In the genomic region with DNA sequence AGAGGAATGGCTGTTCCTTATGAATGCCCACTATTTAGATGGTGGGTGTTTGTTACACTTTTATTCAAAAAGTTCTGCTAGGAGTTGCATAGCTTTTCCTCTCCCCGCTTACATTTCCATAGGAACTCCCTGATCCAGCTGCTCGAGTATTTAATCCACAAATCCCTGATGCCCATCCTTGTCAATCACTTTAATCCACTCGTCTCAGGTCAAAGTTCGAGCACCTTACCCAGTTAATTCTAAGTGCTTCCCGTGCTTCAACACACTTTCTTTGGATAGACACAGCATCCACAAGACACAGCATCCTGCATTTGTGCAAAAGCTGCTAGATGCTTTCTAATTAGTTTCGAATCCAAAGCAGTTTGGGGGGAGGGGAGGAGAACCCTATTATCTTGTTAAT, we compare ENCODE assay signal across 9 mouse cellular contexts. TPM values are rescaled to one million over a fixed set of nuclear protein-coding genes. Genes with fewer than 3 reads are reported as not detected.
A peak's percentile ranks its signal among the peaks of the same experiment; 100 is the strongest.
DNase-seq lines count a peak whose midpoint lies in the region; ATAC-seq and TF ChIP-seq lines count a peak whose summit lies in the region.
"Had no signal": no experiment of that assay in that cellular context is flagged by ENCODE, and none has a peak within 500 bp of the region (broad histone marks: within the 10 kb centered on the region; RNA-seq: fewer than 3 reads in every experiment).

No protein-coding gene starts in this region.

- DNase-seq in gastrocnemius, adult 2 months: no peak
- no peak for DNase-seq in gastrocnemius, postnatal 25 days
- no peak for DNase-seq in lung, adult 18-20 months
- DNase-seq in retina, postnatal 7 days (ENCODE audit: low read depth, low spot score): peak; percentile 33
- DNase-seq in adrenal gland, postnatal 4 days (ENCODE audit: low spot score in 2 of 2): no peak
- DNase-seq in lung, adult 2 months: no peak
- DNase-seq: B cell, adult 2 months had no signal

- peak overlapping the region; percentile 74 for H3K4me2 ChIP-seq in lung, embryonic 15.5 days
- peak overlapping the region; percentile 65 for H3K4me2 ChIP-seq in limb, embryonic 13.5 days (replicated peaks)

- peaks cover 30% of the 10 kb centered on the region for H3K4me1 ChIP-seq in lung, embryonic 15.5 days
- peaks cover 48% of the 10 kb centered on the region for H3K4me1 ChIP-seq in limb, embryonic 13.5 days
- peaks cover 12% of the 10 kb centered on the region; the same call in 1 of the 2 replicates for H3K4me1 ChIP-seq in lung, adult 2 months (ENCODE audit: control insufficient read depth, insufficient read depth, low read length)

- intact Hi-C loops in gastrocnemius, adult 2 months (cut with DNase I): no loop called here

- no peak for TF ChIP-seq CTCF in gastrocnemius, adult 2 months (IDR thresholded peaks at IDR 0.05)
- no peak for TF ChIP-seq CTCF in lung, adult 2 months (IDR thresholded peaks at IDR 0.05; ENCODE audit: insufficient read depth, low read length)

- H3K27me3 ChIP-seq in lung, embryonic 15.5 days: no peaks in the 10 kb centered on the region
- H3K27me3 ChIP-seq in limb, embryonic 13.5 days: no peaks in the 10 kb centered on the region

- peak overlapping the region; percentile 97 for H3K4me3 ChIP-seq in gastrocnemius, adult 2 months
- peak overlapping the region; percentile 90; the same call in 1 of the 2 replicates for H3K4me3 ChIP-seq in lung, embryonic 15.5 days
- peak overlapping the region; percentile 78 for H3K4me3 ChIP-seq in limb, embryonic 13.5 days
- H3K4me3 ChIP-seq in lung, adult 2 months (replicated peaks; ENCODE audit: extremely low read depth, low read depth, low read length): no peak overlapping the region

- no peak overlapping the region for H3K27ac ChIP-seq in gastrocnemius, adult 2 months
- H3K27ac ChIP-seq in lung, embryonic 15.5 days: no peak overlapping the region
- no peak overlapping the region for H3K27ac ChIP-seq in limb, embryonic 13.5 days

- WGBS in lung, embryonic 15.5 days: 54% methylated on average over 6 of the region's 6 CpGs
- WGBS in limb, embryonic 13.5 days: 56% methylated on average over 6 of the region's 6 CpGs
- WGBS in lung, adult 2 months: 69% methylated on average over 6 of the region's 6 CpGs

- TF ChIP-seq POLR2A in lung, adult 2 months (IDR thresholded peaks at IDR 0.05; ENCODE audit: borderline replicate concordance, extremely low read depth, low read depth, low read length): no peak

- H3K9me3 ChIP-seq in lung, embryonic 15.5 days: no peaks in the 10 kb centered on the region
- H3K9me3 ChIP-seq in limb, embryonic 13.5 days: no peaks in the 10 kb centered on the region

- H3K9ac ChIP-seq in lung, embryonic 15.5 days: no peak overlapping the region; the same call in 1 of the 2 replicates
- H3K9ac ChIP-seq in limb, embryonic 13.5 days: 0 out of 2 replicates have a peak overlapping the region, but pooled peaks have one; percentile 1

- ATAC-seq in lung, embryonic 15.5 days (ENCODE audit: borderline replicate concordance, extremely low read depth, low FRiP score, low TSS enrichment): no peak
- ATAC-seq in limb, embryonic 13.5 days (ENCODE audit: low FRiP score, low read depth): no peak

- H3K36me3 ChIP-seq in lung, embryonic 15.5 days: no peaks in the 10 kb centered on the region; the same call in 1 of the 2 replicates
- peaks cover 9% of the 10 kb centered on the region for H3K36me3 ChIP-seq in limb, embryonic 13.5 days

RNA-seq across cellular contexts. Expression of a gene that starts 1.5 kb away (rescaled TPM):
- total RNA-seq in gastrocnemius, adult 2 months (2021): 100 to 1,000 TPM; 138 to 218 TPM
- total RNA-seq in gastrocnemius, postnatal 25 days (2021): 100 to 1,000 TPM; 159 to 184 TPM
- polyA plus RNA-seq in lung, embryonic 15.5 days (2015; fragmentation: Nextera tagmentation; extraction: Ambion mirVana): 106 and 108 TPM in 2 replicates
- polyA plus RNA-seq in limb, embryonic 13.5 days (2015; fragmentation: Nextera tagmentation; extraction: Ambion mirVana): 112 and 118 TPM in 2 replicates
- 100 to 1,000 TPM; 379 to 452 TPM for total RNA-seq in adrenal gland, postnatal 4 days (2021)
- polyA plus RNA-seq in lung, adult 2 months (2012; rRNA removed): 79.7 and 113 TPM in 2 replicates

RNA-seq across cellular contexts. Expression of a gene that starts 32.6 kb away (rescaled TPM):
- total RNA-seq in gastrocnemius, adult 2 months (2021): 10 to 100 TPM; 11.3 to 18.8 TPM
- total RNA-seq in gastrocnemius, postnatal 25 days (2021): 10 to 100 TPM; 10.4 to 12.3 TPM
- polyA plus RNA-seq in lung, embryonic 15.5 days (2015; fragmentation: Nextera tagmentation; extraction: Ambion mirVana): 2.2 and 2.5 TPM in 2 replicates
- 2.5 and 2.6 TPM in 2 replicates for polyA plus RNA-seq in limb, embryonic 13.5 days (2015; fragmentation: Nextera tagmentation; extraction: Ambion mirVana)
- total RNA-seq in adrenal gland, postnatal 4 days (2021): 1 to 10 TPM; 8.7 to 9.5 TPM
- polyA plus RNA-seq in lung, adult 2 months (2012; rRNA removed): 2.7 TPM in 2 replicates
